Mouse (Mus musculus): Measurements from ENCODE around the gene Cox7a2. TPM values are rescaled to one million over a fixed set of nuclear protein-coding genes. Genes with fewer than 3 reads are reported as not detected.

The Cox7a2 gene
- polyA plus RNA-seq (2012; rRNA removed; ENCODE audit: low replicate concordance): 96.9 and 387 TPM in 2 replicates

DNA sequence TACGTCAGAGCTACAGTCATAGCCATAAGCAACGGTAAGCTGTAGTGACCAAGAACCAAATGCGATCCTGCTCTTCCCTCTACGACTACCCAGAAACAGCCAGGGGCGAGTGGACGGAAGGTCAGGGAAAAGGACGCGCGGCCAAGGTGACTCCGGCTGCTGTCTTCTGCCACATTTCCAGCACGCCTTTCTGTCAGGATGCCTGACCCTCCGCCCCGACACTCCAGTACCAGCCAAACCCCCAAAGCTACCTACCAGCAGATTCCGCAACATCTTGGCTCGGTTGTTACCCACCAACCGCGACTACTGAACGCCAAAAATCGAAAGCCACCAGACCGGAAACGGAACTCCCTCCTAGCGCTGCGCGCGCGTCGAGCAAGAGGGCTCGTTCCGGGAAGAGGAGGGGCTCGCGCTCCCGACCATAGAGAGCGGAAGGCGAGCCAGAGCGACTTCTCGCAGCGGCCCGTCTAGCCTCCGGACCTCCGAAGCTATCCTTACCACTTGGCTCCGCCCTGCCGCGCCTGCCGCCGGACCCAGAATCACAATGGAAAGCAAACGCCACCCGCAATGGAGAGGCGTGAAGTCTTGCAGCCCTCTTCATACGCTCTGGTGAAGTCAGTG is at the start of gene Cox7a2:
TSS of gene Cox7a2 (minus strand) at position 494 of the 621 bp plus-strand sequence.

DNA sequence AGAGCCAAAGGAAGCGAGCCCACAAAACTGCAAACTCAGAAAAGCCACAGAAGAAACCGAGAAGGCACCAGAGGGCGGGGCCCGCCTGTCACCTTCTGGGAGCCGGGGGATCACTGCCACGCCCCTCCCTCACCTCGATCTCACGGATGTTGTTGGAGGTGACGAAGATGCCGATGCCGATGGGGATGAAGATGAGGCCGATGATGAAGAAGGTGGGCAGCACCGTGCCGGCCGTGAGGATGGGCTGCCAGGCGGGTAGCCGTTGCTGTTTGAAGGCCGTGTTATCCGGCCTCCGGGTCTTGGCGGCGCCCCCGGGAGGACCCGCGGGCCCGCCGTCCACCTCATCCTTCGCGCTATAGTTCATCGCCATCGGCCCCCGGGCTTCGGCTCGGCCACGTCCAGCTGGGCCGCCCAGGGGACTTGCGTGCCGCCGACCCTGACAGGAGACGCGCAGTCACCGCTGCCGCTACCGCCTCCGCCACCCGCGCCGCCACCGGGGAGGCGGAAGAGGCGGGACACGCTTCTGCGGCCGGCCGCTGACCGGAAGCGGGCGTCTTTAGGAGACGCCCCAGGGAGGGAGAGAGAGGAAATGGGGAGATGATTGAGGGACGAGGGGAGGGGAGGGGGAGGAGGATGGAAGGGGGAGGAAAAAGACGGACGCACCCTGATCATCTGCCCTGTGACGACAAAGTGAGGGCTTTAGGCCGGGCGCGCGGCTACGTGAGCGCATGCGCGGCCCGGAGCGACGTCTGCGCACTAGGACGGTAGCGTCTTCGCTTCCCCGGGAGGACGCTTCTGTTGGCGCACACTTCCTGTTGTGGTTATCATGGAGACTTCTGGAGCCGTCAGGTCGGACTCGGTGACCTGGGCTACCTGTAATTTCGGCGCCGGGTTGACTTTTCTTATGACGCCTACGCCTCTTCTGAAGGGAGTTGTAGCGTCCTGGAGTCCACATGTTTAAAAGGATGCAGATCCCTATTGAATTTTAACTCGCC is 33.5 kb upstream of the Cox7a2 start, which contains the start of gene Tmem30a:
TSS of gene Tmem30a (minus strand) at position 667 of the 995 bp plus-strand sequence.

DNA sequence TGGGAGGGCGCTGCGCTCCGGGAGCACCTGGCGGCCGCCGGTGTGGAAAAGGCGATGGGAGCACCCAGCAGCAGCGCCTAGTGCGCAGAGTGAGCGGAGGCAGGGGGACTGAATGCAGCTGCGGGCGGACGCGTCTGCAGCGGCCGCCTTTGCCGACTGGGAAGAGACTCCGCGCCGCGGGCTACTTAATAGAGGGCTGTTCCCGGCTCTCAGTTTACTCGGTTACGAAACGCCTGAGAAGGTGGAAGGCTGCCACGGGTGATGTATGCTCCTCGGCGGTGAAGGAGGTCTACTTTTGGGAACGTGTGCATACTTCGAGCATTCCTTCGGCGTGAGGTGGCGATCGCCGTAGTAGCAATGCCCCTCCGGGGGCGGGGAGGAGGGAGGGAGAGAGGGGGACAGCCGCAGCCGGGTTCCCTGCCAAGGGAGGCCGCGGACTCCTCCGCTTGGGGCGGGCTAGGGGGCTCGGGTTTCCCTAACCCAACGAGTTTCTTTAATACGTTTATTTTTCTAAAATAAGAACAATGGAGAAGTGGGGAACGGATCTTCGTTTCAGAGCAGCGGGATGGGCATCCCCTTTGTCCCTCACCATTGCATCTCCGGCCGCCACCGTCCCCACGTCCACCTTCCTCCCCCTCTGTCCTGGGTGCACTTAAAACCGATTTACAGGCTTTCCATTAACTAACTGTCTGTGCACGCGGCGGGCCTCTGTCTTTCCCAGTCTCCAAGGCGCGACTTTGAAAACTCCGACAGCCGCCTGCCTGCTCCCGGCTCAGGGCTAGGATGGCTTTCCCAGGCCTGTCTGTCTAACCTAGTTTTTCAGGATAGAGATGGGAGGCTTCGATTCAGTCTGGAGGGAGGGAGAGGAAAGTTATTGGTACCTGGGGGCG is 41.0 kb downstream of the Cox7a2 start, which contains the start of gene Col12a1:
TSS of gene Col12a1 (minus strand) at position 351 of the 890 bp plus-strand sequence.

Other genes with a start within 250 kb of the Cox7a2 start
- gene Col12a1, start 41.0 kb downstream of the Cox7a2 start, polyA plus RNA-seq (2012; rRNA removed; ENCODE audit: low replicate concordance): 6.8 and 9.8 TPM in 2 replicates
- gene Tmem30a, start 33.6 kb upstream of the Cox7a2 start, polyA plus RNA-seq (2012; rRNA removed; ENCODE audit: low replicate concordance): 26.3 and 56.1 TPM in 2 replicates